Mouse (Mus musculus) liver, adult 2 months (tissue): ENCODE measurements around the gene Uba7.

Experiments used
- CTCF ChIP-seq: fragments of 200-500 bp; IDR thresholded peaks from 2 replicates; pipeline ENCODE4 v1.5.1; 2011; ENCODE audit warnings: low read depth, low read length, control low read depth
- POLR2A ChIP-seq: fragments of 200-500 bp; IDR thresholded peaks from 2 replicates; pipeline ENCODE4 v1.6.1; 2011; ENCODE audit warnings: low read length, control low read depth; ENCODE audit not compliant: insufficient read depth; ENCODE audit errors: extremely low read depth

DNA sequence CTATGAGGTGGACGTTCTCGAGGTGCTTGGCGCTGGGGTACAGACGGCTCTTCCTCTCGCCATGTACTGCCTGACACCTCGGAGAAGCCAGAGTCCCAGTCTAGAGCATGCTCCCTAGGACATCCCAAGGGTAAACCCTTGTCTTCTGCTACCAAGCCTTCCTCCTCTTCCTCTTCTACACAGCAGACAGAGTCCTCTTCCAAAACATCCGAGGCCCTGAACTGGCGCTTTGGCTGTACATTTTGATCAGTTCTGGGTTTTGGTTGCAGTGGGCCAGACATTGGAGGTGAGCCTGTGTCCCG is 9.4 kb downstream of the Uba7 start:
- TF ChIP-seq POLR2A: no peak
- TF ChIP-seq CTCF: no peak
